ENCODE assay signal across 14 mouse cellular contexts in genomic region chr19:59028130-59028529, GRCm38 (mm10). TPM values are rescaled to one million over a fixed set of nuclear protein-coding genes. Genes with fewer than 3 reads are reported as not detected.
DNase-seq lines count a peak whose midpoint lies in the region; ATAC-seq lines count a peak whose summit lies in the region.
"Had no signal": no experiment of that assay in that cellular context is flagged by ENCODE, and none has a peak within 500 bp of the region (broad histone marks: within the 10 kb centered on the region; RNA-seq: fewer than 3 reads in every experiment).

No protein-coding gene starts in this region.

- DNase-seq in frontal cortex, postnatal 10 days (ENCODE audit: low spot score in 2 of 2) = no peak
- DNase-seq in right cerebral cortex, adult 2 months (ENCODE audit: low spot score in 2 of 2) = peak; percentile 54 to 64
- DNase-seq in right cerebral cortex, postnatal 14 days = no peak
- peak; percentile 40 to 72 for DNase-seq in layer of hippocampus, postnatal 14 days (ENCODE audit: low spot score in 2 of 2)
- DNase-seq in telencephalon, adult 2 months (ENCODE audit: low read depth, low spot score) = peak; percentile 71
- no peak for DNase-seq in Muller cell, postnatal 12 days (ENCODE audit: inconsistent ontology term)
- DNase-seq: adrenal gland, postnatal 36 days; cerebellum, adult 8-10 months; heart, postnatal 10 days; kidney, adult 18-20 months; kidney, postnatal 10 days; lung, postnatal 4 days had no signal

- peak; percentile 99 for ATAC-seq in frontal cortex, adult (ENCODE audit: low TSS enrichment)
- no peak for ATAC-seq in megakaryocyte progenitor cell, adult 5-6 weeks (replicated peaks; ENCODE audit: poor library complexity)

RNA-seq across cellular contexts. Expression of gene Shtn1, which starts 47.8 kb away (rescaled TPM):
- 10 to 100 TPM; 39.3 to 39.7 TPM for total RNA-seq in layer of hippocampus, postnatal 14 days (2021)
- total RNA-seq in megakaryocyte progenitor cell, adult 5-6 weeks (2015) = 0.42 and 0.71 TPM in 2 replicates
- total RNA-seq in megakaryocyte progenitor cell, adult 5-6 weeks (2017) = 1.1 and 1.3 TPM in 2 replicates

Comparison
In these comparisons a context has a peak if more than half of its experiments do, and no peak if none do; other contexts are left out.
1. DNase-seq: peak in right cerebral cortex, adult 2 months (2 of 2), layer of hippocampus, postnatal 14 days (2 of 2) and telencephalon, adult 2 months (single experiment); none in frontal cortex, postnatal 10 days (0 of 2), right cerebral cortex, postnatal 14 days (single experiment) and Muller cell, postnatal 12 days (single experiment).
2. RNA of gene Shtn1, which starts 47.8 kb away (total RNA-seq): 39.3 to 39.7 TPM in layer of hippocampus, postnatal 14 days; 0.42 to 1.3 TPM in megakaryocyte progenitor cell, adult 5-6 weeks; every median in the first group is over 10 times any median in the second.